Mouse (Mus musculus) spleen, adult 10 weeks (tissue): ENCODE results near the gene Usf1. TPM values are rescaled to one million over a fixed set of nuclear protein-coding genes. Genes with fewer than 3 reads are reported as not detected.

Experiments used
- polyA plus RNA-seq: library from polyadenylated mRNA; stranded (reverse); fragments of 350-450 nt; fragmentation: Illumina TruSeq; extraction: RNeasy Lipid Tissue Mini Kit (QIAGEN cat#74804); gene quantifications from one replicate; pipeline ENCODE4 v1.2.3, GENCODE M21; 2015; ENCODE audit warnings: low replicate concordance; ENCODE audit not compliant: insufficient read depth

The Usf1 gene
- polyA plus RNA-seq, result 64.6 TPM

DNA sequence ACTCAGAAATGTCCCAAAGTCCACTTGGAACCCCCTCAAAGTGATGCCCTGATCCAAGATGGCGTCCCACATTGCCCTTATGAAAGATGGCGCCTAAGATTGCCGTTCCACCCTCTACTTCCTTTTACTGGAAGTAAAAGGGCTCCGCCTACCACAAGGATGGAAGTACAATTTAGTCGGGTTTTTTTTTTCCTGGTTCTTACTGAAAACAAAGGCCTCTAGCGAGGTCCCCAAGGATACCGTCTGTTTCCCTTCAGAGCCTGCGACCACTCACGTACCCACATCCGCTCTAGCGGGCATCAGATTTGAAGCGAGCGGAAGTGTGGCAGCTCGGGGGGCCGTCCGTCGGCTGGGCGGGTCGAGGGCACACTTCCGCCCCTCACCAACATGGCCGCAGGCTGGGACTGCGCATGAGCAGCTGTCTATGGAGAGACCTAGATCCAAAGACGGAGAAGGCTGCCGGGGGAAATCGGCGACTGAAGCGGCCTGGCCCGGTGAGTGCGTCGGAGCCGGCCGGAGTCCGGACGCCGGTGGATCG is at the start of gene Usf1:
Gene Usf1, plus strand, starts transcription at position 367 of the 538 bp plus-strand sequence.

DNA sequence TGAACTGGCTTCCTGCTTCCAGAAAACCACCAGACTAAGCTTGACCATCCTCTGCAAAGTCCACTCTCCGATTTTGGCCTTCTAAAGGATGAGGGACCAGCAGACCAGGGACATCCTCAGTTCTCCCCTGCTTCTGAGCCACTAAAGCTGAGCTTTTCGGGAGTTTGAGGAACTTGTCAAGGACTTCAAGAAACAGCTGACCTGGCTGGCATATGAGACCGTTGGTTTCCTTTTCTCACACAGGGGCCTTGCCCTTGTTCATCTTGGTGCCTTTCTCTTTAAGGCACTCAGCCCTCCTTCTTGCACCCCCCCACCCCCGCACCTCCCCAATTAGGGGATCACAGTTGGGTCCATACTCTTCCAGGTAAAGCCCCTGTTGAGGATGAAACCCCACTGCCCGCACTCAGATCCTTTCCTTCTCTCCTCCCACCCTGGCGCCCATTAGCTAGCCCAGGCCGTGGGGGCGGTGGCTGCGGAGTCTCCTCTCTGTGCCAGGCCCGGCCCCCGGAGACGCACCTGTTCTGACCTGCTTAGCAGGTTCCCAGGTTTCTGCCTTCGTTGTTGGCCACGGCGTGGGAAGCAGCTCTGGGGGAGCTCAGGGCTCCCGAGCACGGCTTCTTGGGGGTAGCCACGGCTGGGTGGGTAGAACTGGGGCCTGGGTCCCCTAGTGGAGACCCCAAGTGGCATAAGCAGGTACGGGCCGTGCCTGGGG is 41.1 kb upstream of the Usf1 start, which contains the start of gene Nectin4:
Gene Nectin4, plus strand, starts transcription at position 255 of the 712 bp plus-strand sequence.

DNA sequence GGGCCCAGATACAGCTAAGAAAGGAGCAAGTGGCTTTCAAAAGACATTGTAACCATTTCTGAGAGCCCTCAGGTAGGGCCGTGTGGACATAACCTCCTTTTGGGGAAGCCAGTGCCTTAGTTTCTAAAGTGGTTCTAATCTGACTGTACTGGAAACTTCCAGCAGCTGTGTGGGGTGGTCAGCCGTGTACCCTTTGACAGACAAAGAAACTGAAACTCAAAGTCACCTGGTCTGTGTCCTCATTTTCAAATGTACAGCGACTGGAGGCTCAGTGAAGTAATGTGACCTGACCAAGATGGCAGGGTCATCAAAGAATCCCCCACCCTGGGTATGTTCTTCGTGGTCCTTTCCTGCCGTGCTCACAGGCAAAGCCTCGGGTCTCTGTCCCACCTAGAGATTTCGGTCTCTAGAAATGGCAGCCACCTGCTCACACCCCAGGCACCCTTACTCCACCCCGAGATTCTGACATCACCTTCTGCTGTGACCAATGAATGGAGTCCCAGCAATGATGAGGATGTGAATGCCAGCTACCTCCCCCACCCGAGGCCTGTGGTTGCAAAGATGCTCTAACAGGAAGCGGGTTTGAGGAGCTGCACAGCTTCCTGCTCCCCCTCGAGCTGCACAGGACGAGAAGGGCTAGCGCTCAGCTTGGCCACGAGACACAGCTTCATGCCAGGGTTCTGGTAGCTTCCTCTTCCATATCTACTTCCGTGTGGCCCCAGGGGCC is 22.6 kb upstream of the Usf1 start, which contains the start of gene Arhgap30:
Gene Arhgap30, plus strand, starts transcription at position 579 of the 727 bp plus-strand sequence.

DNA sequence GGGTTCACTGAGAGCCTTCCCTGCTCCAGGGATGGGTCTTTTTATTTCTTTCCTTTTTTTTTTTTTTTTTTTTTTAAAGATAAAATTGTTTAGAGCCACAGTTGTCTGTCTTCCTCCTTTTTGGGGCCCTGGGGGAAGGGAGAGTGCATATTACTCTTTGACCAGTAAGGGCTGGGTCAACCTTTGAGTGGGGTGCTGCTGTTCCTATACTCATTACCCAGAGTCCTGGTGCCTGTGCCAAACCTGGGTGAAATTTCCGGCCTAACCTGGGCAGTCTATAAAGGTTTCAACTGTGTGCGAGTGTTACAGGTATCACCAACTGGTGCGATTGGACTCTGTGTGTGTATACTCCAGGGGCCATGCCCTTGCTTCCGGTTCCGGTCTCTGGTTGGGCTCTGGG is 7.5 kb downstream of the Usf1 start, which contains the start of gene Tstd1:
Gene Tstd1, plus strand, starts transcription at position 213 of the 400 bp plus-strand sequence.

DNA sequence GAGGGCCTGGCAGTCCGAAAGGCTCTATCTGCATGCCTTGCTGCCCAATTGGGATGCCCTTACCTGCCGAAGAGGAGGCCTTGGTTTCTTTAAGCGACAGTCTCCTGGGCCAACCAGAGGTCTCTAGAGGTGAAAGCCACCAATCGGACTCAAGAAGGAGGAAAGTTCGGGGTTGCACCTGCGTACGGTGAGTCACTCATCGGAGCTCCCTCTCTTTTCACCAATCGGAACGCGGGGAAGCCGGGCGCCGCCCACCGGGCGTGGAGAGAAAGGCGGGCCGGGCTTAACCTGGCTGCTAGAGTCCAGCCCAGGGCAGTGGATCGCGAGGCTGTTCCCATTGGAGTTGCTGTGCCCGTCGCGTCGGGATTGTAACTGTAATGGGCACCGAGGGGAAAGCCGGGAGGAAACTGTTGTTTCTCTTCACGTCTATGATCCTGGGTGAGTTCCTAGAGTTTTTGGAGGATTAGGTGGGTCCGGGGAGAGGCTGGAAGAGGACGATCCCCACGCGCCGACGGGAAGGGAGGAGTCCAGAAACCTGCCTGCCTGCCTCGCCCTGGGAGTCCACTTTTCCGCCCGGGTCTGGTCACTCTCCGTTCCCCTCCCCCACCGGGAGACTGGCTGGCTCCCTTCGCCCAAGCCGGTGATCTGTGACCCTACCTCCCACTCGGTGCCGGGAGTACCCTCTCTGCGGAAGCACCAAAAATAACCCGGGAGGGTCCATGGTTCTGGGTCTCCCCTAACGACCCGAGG is 26.3 kb downstream of the Usf1 start, which contains the start of gene F11r:
Gene F11r, plus strand, starts transcription at position 272 of the 750 bp plus-strand sequence.

Other genes starting within 250 kb of the Usf1 start
- gene Pcp4l1, start 215.0 kb upstream of the Usf1 start, polyA plus RNA-seq, result 7.7 TPM
- gene Nr1i3, start 197.3 kb upstream of the Usf1 start, polyA plus RNA-seq, result not detected
- 22.7 TPM for gene Tomm40l, start 188.8 kb upstream of the Usf1 start, polyA plus RNA-seq
- gene Apoa2, start 186.3 kb upstream of the Usf1 start, polyA plus RNA-seq, result 1.5 TPM
- 360 TPM for gene Fcer1g, start 176.9 kb upstream of the Usf1 start, polyA plus RNA-seq
- 0.59 TPM for gene Adamts4, start 160.9 kb upstream of the Usf1 start, polyA plus RNA-seq
- gene Ndufs2, start 159.9 kb upstream of the Usf1 start, polyA plus RNA-seq, result 127 TPM
- 34.0 TPM for gene B4galt3, start 141.0 kb upstream of the Usf1 start, polyA plus RNA-seq
- 47.6 TPM for gene Ppox, start 130.1 kb upstream of the Usf1 start, polyA plus RNA-seq
- gene Usp21, start 123.3 kb upstream of the Usf1 start, polyA plus RNA-seq, result 52.7 TPM
- gene Ufc1, start 116.3 kb upstream of the Usf1 start, polyA plus RNA-seq, result 87.4 TPM
- gene Dedd, start 82.2 kb upstream of the Usf1 start, polyA plus RNA-seq, result 31.1 TPM
- gene Nit1, start 65.7 kb upstream of the Usf1 start, polyA plus RNA-seq, result 43.5 TPM
- 72.7 TPM for gene Pfdn2, start 65.6 kb upstream of the Usf1 start, polyA plus RNA-seq
- not detected for gene Klhdc9, start 50.5 kb upstream of the Usf1 start, polyA plus RNA-seq
- 1.7 TPM for gene Nectin4, start 41.2 kb upstream of the Usf1 start, polyA plus RNA-seq
- gene Arhgap30, start 22.4 kb upstream of the Usf1 start, polyA plus RNA-seq, result 257 TPM
- 12.3 TPM for gene Tstd1, start 7.6 kb downstream of the Usf1 start, polyA plus RNA-seq
- gene F11r, start 26.2 kb downstream of the Usf1 start, polyA plus RNA-seq, result 14.6 TPM
- gene Alyref2, start 92.2 kb downstream of the Usf1 start, polyA plus RNA-seq, result 4.5 TPM
- gene Itln1, start 124.0 kb downstream of the Usf1 start, polyA plus RNA-seq, result not detected
- 43.6 TPM for gene Cd244a, start 147.9 kb downstream of the Usf1 start, polyA plus RNA-seq
- gene Ly9, start 196.1 kb downstream of the Usf1 start, polyA plus RNA-seq, result 142 TPM
- 85.5 TPM for gene Slamf7, start 241.7 kb downstream of the Usf1 start, polyA plus RNA-seq